8 mouse cellular contexts compared by ENCODE assay signal in genomic region chr1:175491511-175491860, GRCm38 (mm10). TPM values are rescaled to one million over a fixed set of nuclear protein-coding genes. Genes with fewer than 3 reads are reported as not detected.
DNase-seq lines count a peak whose midpoint lies in the region; ATAC-seq and TF ChIP-seq lines count a peak whose summit lies in the region.

No protein-coding gene starts in this region.

- no peaks in the 10 kb centered on the region for H3K36me3 ChIP-seq in heart, postnatal 0 days (replicated peaks; ENCODE audit: control insufficient read depth, insufficient read depth, low read length)
- H3K36me3 ChIP-seq in midbrain, embryonic 10.5 days: no peaks in the 10 kb centered on the region

- TF ChIP-seq CTCF in heart, postnatal 0 days (IDR thresholded peaks at IDR 0.05; ENCODE audit: low read depth): no peak

- no peaks in the 10 kb centered on the region for H3K9me3 ChIP-seq in heart, postnatal 0 days (replicated peaks; ENCODE audit: control insufficient read depth, low read length)
- H3K9me3 ChIP-seq in midbrain, embryonic 10.5 days (replicated peaks): no peaks in the 10 kb centered on the region

- no peak for TF ChIP-seq EP300 in heart, postnatal 0 days (IDR thresholded peaks at IDR 0.05; ENCODE audit: low read depth)

- H3K9ac ChIP-seq in heart, postnatal 0 days (replicated peaks; ENCODE audit: low read depth, low read length): no peak overlapping the region

- H3K4me3 ChIP-seq in heart, postnatal 0 days (ENCODE audit: low read depth, low read length): peak overlapping the region; percentile 63
- peak overlapping the region; percentile 82 for H3K4me3 ChIP-seq in midbrain, embryonic 10.5 days

- ATAC-seq in heart, postnatal 0 days (ENCODE audit: insufficient read depth, low read depth): no peak
- 0 out of 2 replicates have a peak, but pooled peaks have one; percentile 7 for ATAC-seq in common myeloid progenitor, adult 5-6 weeks (replicated peaks; ENCODE audit: low read depth, poor library complexity, severe bottlenecking)

- 0 out of 2 replicates have a peak, but pooled peaks cover 9% of the 10 kb centered on the region for H3K4me1 ChIP-seq in heart, postnatal 0 days (ENCODE audit: control insufficient read depth, insufficient read depth)
- peaks cover 17% of the 10 kb centered on the region for H3K4me1 ChIP-seq in midbrain, embryonic 10.5 days

- peak overlapping the region; percentile 99 for H3K4me2 ChIP-seq in heart, postnatal 0 days (ENCODE audit: low read depth, low read length)

- 9% methylated on average over 6 of the region's 6 CpGs for WGBS in heart, postnatal 0 days
- WGBS in midbrain, embryonic 10.5 days: 12% methylated on average over 6 of the region's 6 CpGs

- no peak for DNase-seq in heart, postnatal 0 days (ENCODE audit: low spot score)
- no peak for DNase-seq in heart, adult 18-20 months
- peak; percentile 6 to 7 for DNase-seq in frontal cortex, postnatal 14 days (ENCODE audit: low spot score in 2 of 2)
- DNase-seq in midbrain, embryonic 10.5 days (ENCODE audit: low spot score): no peak
- no peak for DNase-seq in Muller cell, postnatal 12 days (ENCODE audit: inconsistent ontology term)
- DNase-seq in embryo, embryonic 11 days: no peak
- DNase-seq in gastrocnemius, adult 18-20 months (ENCODE audit: low spot score): no peak

- H3K27ac ChIP-seq in heart, postnatal 0 days (ENCODE audit: low read depth): no peak overlapping the region
- no peak overlapping the region; the same call in 1 of the 2 replicates for H3K27ac ChIP-seq in midbrain, embryonic 10.5 days (replicated peaks)

- H3K27me3 ChIP-seq in heart, postnatal 0 days (ENCODE audit: control insufficient read depth, insufficient read depth, low read length): peaks cover 35% of the 10 kb centered on the region
- H3K27me3 ChIP-seq in midbrain, embryonic 10.5 days (ENCODE audit: low read depth, poor library complexity, severe bottlenecking): peaks cover 41% of the 10 kb centered on the region

RNA-seq across cellular contexts. Expression of gene Rgs7, which starts 0.8 kb away (rescaled TPM):
- total RNA-seq in heart, postnatal 0 days (2014; rRNA removed; ENCODE audit: low replicate concordance): 0.34 TPM in 1 of 2 replicates, not detected in the other
- polyA plus RNA-seq in heart, postnatal 0 days (2015; fragmentation: Nextera tagmentation; extraction: Ambion mirVana): 0.49 and 0.55 TPM in 2 replicates
- 1 to 10 TPM; 1.2 to 3.8 TPM for total RNA-seq in heart, adult 18-20 months (2021)
- total RNA-seq in common myeloid progenitor, adult 5-6 weeks (2017): not detected in 2 replicates
- 1.8 and 2.7 TPM in 2 replicates for polyA plus RNA-seq in midbrain, embryonic 10.5 days (2016; fragmentation: Nextera tagmentation; extraction: Ambion mirVana)
- under 1 TPM; 0.19 to 0.27 TPM for total RNA-seq in gastrocnemius, adult 18-20 months (2021)

Comparison
In these comparisons a context has a peak if more than half of its experiments do, and no peak if none do; other contexts are left out.
1. DNase-seq: peak in frontal cortex, postnatal 14 days (2 of 2); none in heart, postnatal 0 days (single experiment), heart, adult 18-20 months (0 of 2), midbrain, embryonic 10.5 days (single experiment), Muller cell, postnatal 12 days (single experiment), embryo, embryonic 11 days (single experiment) and gastrocnemius, adult 18-20 months (single experiment).